Mouse (Mus musculus) gastrocnemius, adult 18-20 months (tissue): ENCODE data around the gene Metrn. TPM values are rescaled to one million over a fixed set of nuclear protein-coding genes. Genes with fewer than 3 reads are reported as not detected.

Experiments used
- DNase-seq: peaks from one replicate; pipeline ENCODE4 v3.0.0; 2021; ENCODE audit warnings: low spot score
- total RNA-seq, 2 experiments: library from RNA; stranded (reverse); gene quantifications; 2 replicates each; pipeline ENCODE4 v1.2.3; 2021

Gene Metrn
- total RNA-seq, 2 experiments from 2014 or later = 40.1 to 48.4 TPM

GRCm38 (mm10) chr17:25831451-25832281 lies 34.7 kb upstream of the Metrn start:
- no peak for DNase-seq

- no peak for DNase-seq
These were observed 34.0 kb upstream of the Metrn start for GRCm38 (mm10) chr17:25830806-25831431.

- no peak for DNase-seq
These were observed 33.3 kb upstream of the Metrn start for GRCm38 (mm10) chr17:25830200-25830753.

GRCm38 (mm10) chr17:25829558-25830017 lies 32.7 kb upstream of the Metrn start:
- no peak for DNase-seq

- peak; percentile 70 for DNase-seq
These were observed 32.0 kb upstream of the Metrn start, which contains the start of gene Jmjd8 for GRCm38 (mm10) chr17:25828712-25829557. Jmjd8 (plus strand) TSS chr17:25828867.

GRCm38 (mm10) chr17:25828223-25828594 lies 31.3 kb upstream of the Metrn start:
- DNase-seq = no peak

GRCm38 (mm10) chr17:25827546-25828222 lies 30.7 kb upstream of the Metrn start:
- no peak for DNase-seq

- DNase-seq = no peak
These were observed 30.1 kb upstream of the Metrn start for GRCm38 (mm10) chr17:25827011-25827410.

- DNase-seq = no peak
These were observed 29.1 kb upstream of the Metrn start for GRCm38 (mm10) chr17:25825984-25826570.

- no peak for DNase-seq
These were observed 28.4 kb upstream of the Metrn start for GRCm38 (mm10) chr17:25825311-25825710.

- no peak for DNase-seq
These were observed 27.6 kb upstream of the Metrn start for GRCm38 (mm10) chr17:25824362-25825142.

GRCm38 (mm10) chr17:25823452-25823851 lies 26.5 kb upstream of the Metrn start, which contains the start of gene Wdr24:
Wdr24 (plus strand) TSS chr17:25823627.
- peak; percentile 84 for DNase-seq

- DNase-seq = no peak
These were observed 22.2 kb upstream of the Metrn start for GRCm38 (mm10) chr17:25818851-25819780.

- no peak for DNase-seq
These were observed 20.7 kb upstream of the Metrn start for GRCm38 (mm10) chr17:25817662-25818061.

- peak; percentile 71 for DNase-seq
These were observed 16.5 kb upstream of the Metrn start for GRCm38 (mm10) chr17:25813471-25813870.

- no peak for DNase-seq
These were observed 14.0 kb upstream of the Metrn start for GRCm38 (mm10) chr17:25810890-25811289.

GRCm38 (mm10) chr17:25809606-25810340 lies 12.8 kb upstream of the Metrn start:
- no peak for DNase-seq
